Mouse (Mus musculus) cerebellum, adult 2 months (tissue): Measurements from ENCODE around the gene Cldn10.

Source experiments
- CTCF ChIP-seq: fragments of 200-500 bp; IDR thresholded peaks from 2 replicates; pipeline ENCODE4 v1.5.1; 2011; ENCODE audit warnings: low read depth, mild to moderate bottlenecking, control low read depth, low read length, moderate library complexity, borderline replicate concordance; ENCODE audit not compliant: insufficient read depth
- POLR2A ChIP-seq: fragments of 200-500 bp; IDR thresholded peaks from 2 replicates; pipeline ENCODE4 v1.6.1; 2011; ENCODE audit warnings: low read length, control low read depth, borderline replicate concordance; ENCODE audit not compliant: insufficient read depth

DNA sequence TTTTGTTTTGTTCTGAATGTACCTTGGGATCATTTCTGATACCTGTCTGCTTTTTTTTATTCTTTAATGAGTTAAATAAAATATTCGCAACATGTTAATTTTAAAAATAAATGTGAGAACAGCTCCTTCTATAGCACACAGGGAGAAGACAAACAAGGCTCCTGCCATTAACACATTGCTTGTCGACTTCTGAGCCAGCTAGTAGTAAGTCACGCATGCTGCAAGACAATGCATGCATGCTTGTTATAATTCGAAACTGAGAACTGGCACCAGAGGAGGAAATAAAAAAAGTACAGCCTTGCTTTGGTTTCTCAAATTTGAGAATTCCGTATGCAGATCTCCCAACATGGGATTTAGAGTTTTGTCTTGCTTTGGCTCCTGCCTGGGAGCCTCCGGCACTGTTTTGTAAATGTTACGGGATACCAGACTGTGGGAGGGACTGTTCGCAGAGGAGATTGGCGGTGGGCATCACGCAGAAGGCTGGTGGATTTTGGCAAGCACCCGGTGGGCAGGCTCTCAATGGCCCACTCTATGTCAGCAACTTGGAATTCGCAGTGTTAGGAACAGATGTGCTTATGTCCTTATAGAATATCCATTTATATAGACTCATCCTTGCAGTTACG, 80.5 kb downstream of the Cldn10 start:
- no peak for TF ChIP-seq CTCF
- TF ChIP-seq POLR2A: no peak
